Mouse (Mus musculus) thymus, adult 2 months (tissue): ENCODE measurements around the gene Aspg.

Experiments used
- CTCF ChIP-seq: fragments of 200-500 bp; IDR thresholded peaks from 2 replicates; pipeline ENCODE4 v1.5.1; 2012; ENCODE audit warnings: mild to moderate bottlenecking, control low read depth, low read length, moderate library complexity, borderline replicate concordance; ENCODE audit not compliant: control insufficient read depth, poor library complexity, insufficient read depth; ENCODE audit errors: extremely low read depth
- POLR2A ChIP-seq: fragments of 200-500 bp; IDR thresholded peaks from 2 replicates; pipeline ENCODE4 v1.6.1; 2012; ENCODE audit warnings: mild to moderate bottlenecking, low read length, control low read depth, moderate library complexity; ENCODE audit not compliant: control insufficient read depth, poor library complexity, insufficient read depth; ENCODE audit errors: extremely low read depth

DNA sequence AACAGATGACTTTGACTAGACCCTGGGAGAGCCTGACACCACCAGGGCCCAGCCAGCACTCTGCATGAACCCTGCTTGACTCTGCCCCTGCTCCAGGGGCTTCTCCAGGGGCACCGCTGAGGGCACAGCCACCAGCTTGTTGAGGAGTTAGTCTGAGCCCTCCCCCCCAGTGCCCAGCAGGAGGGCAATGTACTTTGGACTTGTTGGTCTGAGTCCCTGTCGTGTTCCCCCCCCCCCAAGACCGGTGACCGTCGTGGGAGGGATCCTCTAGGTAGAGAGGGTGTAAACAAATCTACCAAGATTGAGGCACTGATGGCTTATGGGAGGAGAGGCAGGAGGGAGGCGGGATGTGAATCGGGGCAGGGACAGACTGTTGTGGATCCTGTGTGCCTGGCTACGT is 51.8 kb downstream of the Aspg start:
- TF ChIP-seq POLR2A (no peak), CTCF (no peak)
